In the genomic region with DNA sequence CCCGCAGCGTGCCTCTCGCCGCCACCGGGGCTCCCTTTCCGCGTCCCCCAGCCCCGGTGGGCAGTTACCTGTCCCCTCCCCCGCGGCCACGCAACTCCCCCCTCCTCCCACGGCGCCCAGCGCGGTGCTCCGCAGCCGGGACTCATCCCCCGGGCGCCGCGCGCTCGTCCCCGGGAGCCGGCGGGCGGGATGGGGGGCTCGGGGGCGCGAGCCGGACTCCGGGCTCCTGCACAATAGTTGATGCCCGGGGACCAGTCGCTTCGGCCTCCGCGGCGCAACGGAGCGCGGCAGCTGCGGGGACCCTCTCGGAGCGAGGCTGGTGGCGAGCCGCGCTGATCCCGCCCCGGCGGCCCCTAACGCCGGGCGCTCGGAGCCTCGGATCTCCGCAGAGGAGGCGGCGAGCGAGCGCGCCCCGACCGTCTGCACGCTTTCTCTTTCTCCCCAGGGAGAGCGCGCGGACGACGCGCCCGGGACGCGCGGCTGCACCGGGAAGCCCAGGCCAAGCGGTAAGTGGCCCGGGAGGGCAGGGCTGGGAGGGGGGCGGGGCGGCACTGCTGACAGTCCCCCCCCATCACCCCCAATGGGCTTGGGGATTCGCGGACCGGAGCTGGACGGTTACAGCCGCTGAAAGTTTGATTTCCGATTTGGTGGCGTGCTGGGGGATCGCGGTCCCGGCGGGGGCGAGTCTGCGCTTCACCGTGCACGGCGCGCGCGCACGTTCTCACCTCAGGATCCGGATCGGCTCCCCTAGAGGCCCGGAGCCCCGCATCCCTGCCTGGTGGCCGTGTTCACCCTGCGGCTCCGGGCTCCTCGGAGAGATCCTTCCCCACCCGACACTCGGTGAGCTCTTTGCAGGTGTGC, we compare ENCODE assay signal across 8 mouse cellular contexts. TPM values are rescaled to one million over a fixed set of nuclear protein-coding genes. Genes with fewer than 3 reads are reported as not detected.
DNase-seq lines count a peak whose midpoint lies in the region; ATAC-seq and TF ChIP-seq lines count a peak whose summit lies in the region.

No protein-coding gene starts in this region.

- no peaks in the 10 kb centered on the region for H3K27me3 ChIP-seq in hindbrain, embryonic 10.5 days (ENCODE audit: insufficient read depth, poor library complexity, severe bottlenecking)
- H3K27me3 ChIP-seq in lung, embryonic 15.5 days, result no peaks in the 10 kb centered on the region

- peak; percentile 34 for ATAC-seq in frontal cortex, adult (ENCODE audit: low TSS enrichment)
- peak; percentile 75 for ATAC-seq in lung, embryonic 15.5 days (ENCODE audit: borderline replicate concordance, extremely low read depth, low FRiP score, low TSS enrichment)

- TF ChIP-seq CTCF in olfactory bulb, adult 2 months (IDR thresholded peaks at IDR 0.05; ENCODE audit: insufficient read depth, low read depth, low read length), result no peak

- H3K9ac ChIP-seq in lung, embryonic 15.5 days, result peak overlapping the region; percentile 78

- under 1% methylated on average over 108 of the region's 109 CpGs for WGBS in hindbrain, embryonic 10.5 days
- under 1% methylated on average over 100 of the region's 109 CpGs for WGBS in lung, embryonic 15.5 days
- WGBS in olfactory bulb, adult 2 months, result 2% methylated on average over 94 of the region's 109 CpGs

- peak overlapping the region; percentile 90 for H3K4me2 ChIP-seq in lung, embryonic 15.5 days

- peaks cover 64% of the 10 kb centered on the region for H3K4me1 ChIP-seq in hindbrain, embryonic 10.5 days (replicated peaks)
- peaks cover 31% of the 10 kb centered on the region for H3K4me1 ChIP-seq in lung, embryonic 15.5 days
- peaks cover 6% of the 10 kb centered on the region; the same call in 1 of the 2 replicates for H3K4me1 ChIP-seq in olfactory bulb, adult 2 months (ENCODE audit: control insufficient read depth, insufficient read depth, low read length)

- H3K9me3 ChIP-seq in hindbrain, embryonic 10.5 days, result no peaks in the 10 kb centered on the region
- H3K9me3 ChIP-seq in lung, embryonic 15.5 days, result no peaks in the 10 kb centered on the region

- H3K27ac ChIP-seq in hindbrain, embryonic 10.5 days, result peak overlapping the region; percentile 100
- H3K27ac ChIP-seq in lung, embryonic 15.5 days, result peak overlapping the region; percentile 92
- peak overlapping the region; percentile 86 for H3K27ac ChIP-seq in olfactory bulb, adult 2 months (ENCODE audit: insufficient read depth, low read depth, low read length)

- peak; percentile 62 for DNase-seq in ES-CJ7 (ENCODE audit: low read depth, low spot score)
- DNase-seq in cerebellum, adult 18-20 months, result peak; percentile 67 to 80
- peak; percentile 78 for DNase-seq in hindbrain, embryonic 10.5 days (ENCODE audit: low spot score)
- peak; percentile 70 for DNase-seq in layer of hippocampus, adult 9-11 months
- DNase-seq in thymus, postnatal 0 days (ENCODE audit: low spot score), result peak; percentile 86

- H3K36me3 ChIP-seq in hindbrain, embryonic 10.5 days, result no peaks in the 10 kb centered on the region
- no peaks in the 10 kb centered on the region for H3K36me3 ChIP-seq in lung, embryonic 15.5 days

- TF ChIP-seq POLR2A in olfactory bulb, adult 2 months (IDR thresholded peaks at IDR 0.05; ENCODE audit: insufficient read depth, low read depth, low read length), result peak; percentile 42

- H3K4me3 ChIP-seq in hindbrain, embryonic 10.5 days, result peak overlapping the region; percentile 96
- H3K4me3 ChIP-seq in lung, embryonic 15.5 days, result peak overlapping the region; percentile 82
- peak overlapping the region; percentile 89 for H3K4me3 ChIP-seq in olfactory bulb, adult 2 months (ENCODE audit: insufficient read depth, low read depth, low read length)

RNA-seq across cellular contexts. Expression of a gene that starts 0.7 kb away (rescaled TPM):
- polyA plus RNA-seq in hindbrain, embryonic 10.5 days (2016; fragmentation: Nextera tagmentation; extraction: Ambion mirVana), result 26.0 and 30.2 TPM in 2 replicates
- 24.2 and 29.4 TPM in 2 replicates for polyA plus RNA-seq in lung, embryonic 15.5 days (2015; fragmentation: Nextera tagmentation; extraction: Ambion mirVana)
- polyA plus RNA-seq in olfactory bulb, adult 2 months (2012; ENCODE audit: insufficient read depth, insufficient read length, low replicate concordance, missing spikeins), result 50.5 and 289 TPM in 2 replicates
- 17.1 and 18.6 TPM in 2 replicates for polyA plus RNA-seq in thymus, postnatal 0 days (2015; fragmentation: Nextera tagmentation; extraction: Ambion mirVana)

Comparison
In these comparisons a context has a peak if more than half of its experiments do, and no peak if none do; other contexts are left out.
1. Peak in every context shown above with its lines: DNase-seq, ATAC-seq, H3K4me3 ChIP-seq and H3K27ac ChIP-seq.